Mouse (Mus musculus) kidney, postnatal 0 days (tissue): ENCODE measurements around the gene Hoxc9. TPM values are rescaled to one million over a fixed set of nuclear protein-coding genes. Genes with fewer than 3 reads are reported as not detected.
A peak's percentile ranks its signal among the peaks of the same experiment; 100 is the strongest.

Experiments used
- ATAC-seq: fragments of 200-750 bp; cut with Nextera tagmentation; replicated peaks from 2 replicates; pipeline ENCODE4 v1.8.0; 2017; ENCODE audit warnings: low read depth, moderate number of reproducible peaks, moderate TSS enrichment, moderate library complexity; ENCODE audit not compliant: low FRiP score
- DNase-seq: peaks from one replicate; pipeline ENCODE4 v3.0.0-alpha.2; 2016; ENCODE audit warnings: low spot score
- H3K27ac ChIP-seq: fragments of 300-500 bp; sonication (generic); 2 replicates; pipeline ENCODE4 v1.5.1; 2014; ENCODE audit warnings: mild to moderate bottlenecking
- H3K27me3 ChIP-seq: fragments of 300-500 bp; sonication (generic); 2 replicates; pipeline ENCODE4 v1.6.1; 2014; ENCODE audit warnings: low read length, mixed read lengths; ENCODE audit not compliant: insufficient read depth
- H3K36me3 ChIP-seq: fragments of 300-500 bp; sonication (generic); 2 replicates; pipeline ENCODE4 v1.6.1; 2014; ENCODE audit warnings: low read length, mixed read lengths; ENCODE audit not compliant: insufficient read depth
- H3K4me1 ChIP-seq: fragments of 300-500 bp; sonication (generic); replicated peaks from 2 replicates; pipeline ENCODE4 v1.6.1; 2014; ENCODE audit warnings: antibody characterized with exemption, low read length, mixed read lengths; ENCODE audit not compliant: insufficient read depth
- H3K4me2 ChIP-seq: fragments of 300-500 bp; sonication (generic); 2 replicates; pipeline ENCODE4 v1.6.1; 2014; ENCODE audit warnings: mild to moderate bottlenecking, low read length, moderate library complexity, mixed read lengths
- H3K4me3 ChIP-seq: fragments of 300-500 bp; sonication (generic); replicated peaks from 2 replicates; pipeline ENCODE4 v1.5.1; 2014; ENCODE audit warnings: low read depth, low read length
- H3K9ac ChIP-seq: fragments of 300-500 bp; sonication (generic); 2 replicates; pipeline ENCODE4 v1.6.1; 2014; ENCODE audit warnings: low read depth, low read length
- H3K9me3 ChIP-seq: fragments of 300-500 bp; sonication (generic); replicated peaks from 2 replicates; pipeline ENCODE4 v1.6.1; 2016; ENCODE audit warnings: low read length, inconsistent platforms, mixed read lengths
- CTCF ChIP-seq: IDR thresholded peaks from 2 replicates; pipeline ENCODE4 v1.5.1; 2016; ENCODE audit warnings: antibody characterized with exemption, low read depth, mild to moderate bottlenecking, moderate library complexity
- WGBS: fragments of 180-500 bp; shearing (Covaris S2); extraction: QIAGEN DNeasy Blood & Tissue Kit; methylation state at CpG from one replicate; pipeline ENCODE4 v1.1.7; 2014; 5-methylcytosine and 5-hydroxymethylcytosine counted together
- polyA plus RNA-seq: library from polyadenylated mRNA; unstranded; fragments of >200 nt; fragmentation: Nextera tagmentation; extraction: Ambion mirVana; gene quantifications from 2 replicates; pipeline ENCODE4 v1.2.1, GENCODE M21; 2015

Hoxc9 gene
- polyA plus RNA-seq, 1 experiment from 2014 or later = 12.4 TPM

DNA sequence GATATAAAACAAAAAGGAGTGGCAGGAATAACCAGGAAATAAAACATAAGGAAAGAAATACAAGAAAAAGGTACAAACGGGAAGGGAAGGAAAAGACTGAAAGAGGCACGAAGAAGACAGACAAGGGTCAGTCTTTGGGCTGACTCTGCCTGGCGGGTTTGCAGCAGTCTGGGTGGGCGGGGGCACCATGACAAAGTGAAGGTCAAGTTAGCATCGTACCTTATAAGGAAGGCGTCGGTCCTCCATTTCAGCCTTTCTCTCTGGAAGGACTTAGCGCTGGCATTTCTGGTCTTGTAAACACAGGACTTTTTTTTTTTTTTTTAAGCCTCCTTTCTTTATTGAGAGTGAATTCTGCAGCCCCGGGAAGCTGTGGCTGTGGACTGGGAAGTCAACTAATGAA, 29.0 kb upstream of the Hoxc9 start:
- Histone ChIP-seq H3K36me3 (no peaks in the 10 kb centered on the region), H3K4me2 (no peak overlapping the region), H3K27me3 (peaks cover 81% of the 10 kb centered on the region), H3K4me3 (no peak overlapping the region), H3K4me1 (0 out of 2 replicates have a peak, but pooled peaks cover 4% of the 10 kb centered on the region), H3K9ac (no peak overlapping the region), H3K27ac (no peak overlapping the region), H3K9me3 (no peaks in the 10 kb centered on the region)
- ATAC-seq (no peak), DNase-seq (no peak)
- TF ChIP-seq CTCF = no peak
- WGBS = 8% methylated on average over 9 of the region's 9 CpGs

DNA sequence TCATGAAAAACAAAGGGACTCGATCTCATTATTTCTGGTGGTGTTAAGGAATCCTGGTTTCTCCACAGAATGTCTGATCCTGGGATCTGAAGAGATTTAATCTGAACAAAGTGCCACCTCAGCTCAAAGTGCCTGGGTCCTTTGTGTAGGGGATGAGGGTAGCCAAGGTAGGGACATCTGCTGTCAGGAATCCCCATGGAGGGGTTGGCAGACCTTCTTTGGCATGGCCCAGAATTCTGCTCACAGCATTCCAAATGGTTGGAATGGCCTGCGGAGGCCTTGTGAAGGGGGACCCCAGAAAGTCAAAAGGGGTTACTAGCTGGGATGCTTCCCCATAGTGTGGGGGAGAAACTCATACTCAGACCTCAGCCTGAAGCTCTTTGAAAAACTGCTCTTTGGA, 27.4 kb upstream of the Hoxc9 start:
- DNase-seq (no peak), ATAC-seq (no peak)
- Histone ChIP-seq H3K4me2 (no peak overlapping the region), H3K4me1 (no peaks in the 10 kb centered on the region), H3K27ac (no peak overlapping the region), H3K9me3 (no peaks in the 10 kb centered on the region), H3K9ac (no peak overlapping the region), H3K36me3 (no peaks in the 10 kb centered on the region), H3K27me3 (peaks cover 80% of the 10 kb centered on the region), H3K4me3 (no peak overlapping the region)
- WGBS = 38% methylated on average over 2 of the region's 2 CpGs
- no peak for TF ChIP-seq CTCF

DNA sequence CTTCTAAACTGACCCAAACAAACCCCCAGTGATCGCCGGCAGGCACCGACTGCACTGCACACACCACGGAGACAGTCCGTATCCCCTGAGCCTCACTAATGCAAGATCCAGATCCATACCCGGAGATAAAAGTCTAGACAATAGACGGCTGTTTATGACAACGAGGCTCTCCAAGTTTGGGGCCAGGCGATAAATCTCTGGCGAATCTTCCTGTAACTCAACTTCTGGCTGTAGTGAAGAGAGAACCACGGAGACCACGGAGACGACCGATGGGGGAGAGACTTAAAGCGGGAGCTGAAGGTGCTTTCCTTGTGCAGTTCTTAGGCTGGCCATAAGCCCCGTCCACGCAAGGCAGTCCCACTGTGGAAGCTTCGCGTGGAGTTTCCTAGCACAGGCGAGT, 26.5 kb upstream of the Hoxc9 start:
- 10% methylated on average over 20 of the region's 20 CpGs for WGBS
- Histone ChIP-seq H3K27me3 (peaks cover 71% of the 10 kb centered on the region), H3K4me2 (no peak overlapping the region), H3K36me3 (no peaks in the 10 kb centered on the region), H3K27ac (no peak overlapping the region), H3K4me3 (no peak overlapping the region), H3K9me3 (no peaks in the 10 kb centered on the region), H3K4me1 (peaks cover 6% of the 10 kb centered on the region; the same call in 1 of the 2 replicates), H3K9ac (no peak overlapping the region)
- TF ChIP-seq CTCF = no peak
- DNase-seq (no peak), ATAC-seq (no peak)

DNA sequence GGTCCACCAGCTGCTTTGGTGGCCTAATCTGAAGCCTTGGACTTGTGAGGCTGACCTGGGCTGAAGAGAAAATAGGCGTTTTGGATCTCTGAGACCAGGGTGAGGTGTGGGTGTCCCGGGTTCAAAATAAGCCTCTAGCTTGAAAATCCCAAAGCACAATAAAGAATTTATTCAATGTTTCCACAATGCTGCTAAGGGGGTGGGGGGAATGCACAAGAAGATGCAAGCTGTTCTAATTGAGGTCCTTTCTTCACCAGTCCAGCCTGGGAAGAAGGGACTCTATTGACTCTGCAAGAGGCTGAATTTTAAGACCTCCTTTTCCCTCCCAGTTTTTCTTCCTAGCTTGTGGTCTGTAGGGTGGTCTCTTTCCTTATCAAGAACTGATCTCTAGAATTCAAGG, 25.4 kb upstream of the Hoxc9 start:
- peaks cover 6% of the 10 kb centered on the region; the same call in 1 of the 2 replicates for H3K4me1 ChIP-seq
- no peak overlapping the region for H3K9ac ChIP-seq
- H3K27ac ChIP-seq = no peak overlapping the region
- DNase-seq (no peak), ATAC-seq (no peak)
- 33% methylated on average over 2 of the region's 2 CpGs for WGBS
- H3K9me3 ChIP-seq = no peaks in the 10 kb centered on the region
- no peak overlapping the region for H3K4me3 ChIP-seq
- TF ChIP-seq CTCF = no peak
- H3K4me2 ChIP-seq = no peak overlapping the region
- peaks cover 60% of the 10 kb centered on the region for H3K27me3 ChIP-seq
- no peaks in the 10 kb centered on the region for H3K36me3 ChIP-seq

DNA sequence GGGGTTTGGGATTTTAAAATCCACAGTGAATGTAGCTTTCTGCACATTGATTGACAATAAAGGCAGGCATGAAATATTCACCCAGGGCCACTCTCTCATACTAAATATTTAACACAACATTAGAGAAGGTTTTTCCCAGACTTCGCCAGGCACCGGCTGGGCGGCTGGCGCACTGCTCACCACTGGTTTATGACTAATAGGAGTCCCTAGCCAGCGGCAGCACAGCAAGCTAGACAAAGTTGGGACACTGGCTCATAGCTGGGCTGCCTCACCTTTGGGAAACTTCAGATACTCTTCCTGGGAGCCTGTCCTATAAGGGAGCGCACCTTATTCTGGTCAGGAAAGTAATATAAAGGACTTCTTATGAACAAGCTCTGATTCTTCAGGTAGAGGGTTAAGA, 22.7 kb upstream of the Hoxc9 start:
- Histone ChIP-seq H3K9ac (no peak overlapping the region), H3K27me3 (peaks cover 34% of the 10 kb centered on the region), H3K4me1 (peaks cover 13% of the 10 kb centered on the region), H3K36me3 (no peaks in the 10 kb centered on the region), H3K4me2 (peak overlapping the region; percentile 85), H3K27ac (no peak overlapping the region), H3K9me3 (no peaks in the 10 kb centered on the region), H3K4me3 (peak overlapping the region; percentile 59)
- no peak for ATAC-seq
- no peak for DNase-seq
- TF ChIP-seq CTCF = no peak
- 46% methylated on average over 6 of the region's 6 CpGs for WGBS

DNA sequence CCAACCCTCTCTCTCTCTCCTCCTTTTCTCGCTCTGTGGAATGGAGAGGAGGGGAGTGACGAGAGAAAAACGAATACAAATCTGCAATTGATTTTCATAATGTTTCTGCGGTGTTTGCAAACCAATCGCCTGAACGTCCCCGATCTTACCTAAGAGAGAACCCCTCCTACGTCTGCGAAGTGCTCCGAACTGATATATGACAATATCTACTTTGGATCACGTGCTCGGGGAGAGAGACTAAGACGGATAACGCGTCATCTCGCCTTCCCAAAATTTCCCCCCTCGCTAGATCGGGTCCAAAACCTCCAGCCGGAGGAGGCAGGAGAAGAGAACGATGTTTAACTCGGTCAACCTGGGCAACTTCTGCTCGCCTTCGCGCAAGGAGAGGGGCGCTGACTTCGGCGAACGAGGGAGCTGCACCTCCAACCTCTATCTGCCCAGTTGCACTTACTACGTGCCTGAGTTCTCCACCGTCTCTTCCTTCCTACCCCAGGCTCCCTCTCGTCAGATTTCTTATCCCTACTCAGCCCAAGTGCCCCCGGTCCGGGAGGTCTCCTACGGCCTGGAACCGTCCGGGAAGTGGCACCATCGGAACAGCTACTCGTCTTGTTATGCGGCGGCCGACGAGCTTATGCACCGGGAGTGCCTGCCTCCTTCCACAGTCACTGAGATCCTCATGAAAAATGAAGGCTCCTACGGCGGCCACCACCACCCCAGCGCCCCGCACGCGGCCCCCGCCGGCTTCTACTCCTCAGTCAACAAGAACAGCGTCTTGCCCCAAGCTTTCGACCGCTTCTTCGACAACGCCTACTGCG, 21.8 kb upstream of the Hoxc9 start, which contains the start of gene Hoxc11:
TSS of gene Hoxc11 (plus strand) at position 236 of the 815 bp plus-strand sequence.
- WGBS = under 1% methylated on average over 56 of the region's 57 CpGs
- no peaks in the 10 kb centered on the region for H3K36me3 ChIP-seq
- H3K4me2 ChIP-seq = peak within 1 kb of the TSS; percentile 85
- no peaks in the 10 kb centered on the region for H3K9me3 ChIP-seq
- TF ChIP-seq CTCF = no peak
- peak within 1 kb of the TSS; percentile 59 for H3K4me3 ChIP-seq
- peak; percentile 57 for DNase-seq
- H3K27me3 ChIP-seq = peaks cover 28% of the 10 kb centered on the region
- peaks cover 13% of the 10 kb centered on the region for H3K4me1 ChIP-seq
- H3K9ac ChIP-seq = peak within 1 kb of the TSS; percentile 72
- ATAC-seq = 0 out of 2 replicates have a peak, but pooled peaks have one; percentile 15
- H3K27ac ChIP-seq = peak within 1 kb of the TSS; percentile 82
